ENCODE assay signal across 10 mouse cellular contexts in genomic region chr3:103802861-103803260, GRCm38 (mm10). TPM values are rescaled to one million over a fixed set of nuclear protein-coding genes. Genes with fewer than 3 reads are reported as not detected.
DNase-seq lines count a peak whose midpoint lies in the region; ATAC-seq lines count a peak whose summit lies in the region.
"Had no signal": no experiment of that assay in that cellular context is flagged by ENCODE, and none has a peak within 500 bp of the region (broad histone marks: within the 10 kb centered on the region; RNA-seq: fewer than 3 reads in every experiment).

No protein-coding gene starts in this region.

- peaks cover 37% of the 10 kb centered on the region for H3K36me3 ChIP-seq in kidney, embryonic 14.5 days (ENCODE audit: control insufficient read depth, insufficient read depth, low read length)
- peaks cover 4% of the 10 kb centered on the region; the same call in 1 of the 2 replicates for H3K36me3 ChIP-seq in splenic B cell, adult 2 months (ENCODE audit: control insufficient read depth, insufficient read depth, low read length, poor library complexity, severe bottlenecking)

- H3K4me1 ChIP-seq in kidney, embryonic 14.5 days (ENCODE audit: control insufficient read depth, insufficient read depth, low read length) = peaks cover under 1% of the 10 kb centered on the region; the same call in 1 of the 2 replicates

- no peak overlapping the region for H3K4me3 ChIP-seq in kidney, embryonic 14.5 days (ENCODE audit: low read length)
- H3K4me3 ChIP-seq: forebrain, embryonic 13.5 days; neural tube, embryonic 13.5 days had no signal

- 80% methylated on average over 8 of the region's 8 CpGs for WGBS in kidney, embryonic 14.5 days

- H3K27me3 ChIP-seq in kidney, embryonic 14.5 days (ENCODE audit: control insufficient read depth, insufficient read depth, low read length) = no peaks in the 10 kb centered on the region
- no peaks in the 10 kb centered on the region for H3K27me3 ChIP-seq in splenic B cell, adult 2 months (ENCODE audit: control insufficient read depth, insufficient read depth, low read length, poor library complexity, severe bottlenecking)
- H3K27me3 ChIP-seq: forebrain, embryonic 13.5 days; neural tube, embryonic 13.5 days had no signal

- no peak overlapping the region for H3K4me2 ChIP-seq in kidney, embryonic 14.5 days (replicated peaks; ENCODE audit: low read depth, low read length)
- H3K4me2 ChIP-seq: forebrain, embryonic 13.5 days; neural tube, embryonic 13.5 days had no signal

- no peaks in the 10 kb centered on the region for H3K9me3 ChIP-seq in kidney, embryonic 14.5 days (ENCODE audit: control insufficient read depth, low read length)
- H3K9me3 ChIP-seq: forebrain, embryonic 13.5 days; neural tube, embryonic 13.5 days had no signal

- H3K9ac ChIP-seq in kidney, embryonic 14.5 days (ENCODE audit: low read depth, low read length) = no peak overlapping the region
- H3K9ac ChIP-seq: forebrain, embryonic 13.5 days; neural tube, embryonic 13.5 days had no signal

- peak overlapping the region; percentile 33; the same call in 1 of the 2 replicates for H3K27ac ChIP-seq in kidney, embryonic 14.5 days (ENCODE audit: low read depth, low read length)
- H3K27ac ChIP-seq: forebrain, embryonic 13.5 days had no signal

- peak; percentile 41 to 57 for DNase-seq in heart, adult 18-20 months
- DNase-seq in heart, adult 8-10 months (ENCODE audit: low spot score) = no peak
- DNase-seq in splenic B cell, adult 2 months (ENCODE audit: low read depth, low spot score) = peak; percentile 15
- DNase-seq in urinary bladder, adult 18-20 months (ENCODE audit: low spot score in 2 of 2) = no peak
- no peak for DNase-seq in layer of hippocampus, postnatal 36 days
- DNase-seq in yolk sac, embryonic 10.5 days (ENCODE audit: low spot score) = no peak

- ATAC-seq in activated CD4-positive, CD25-positive, alpha-beta regulatory T cell, adult 4 months = peak; percentile 27
- no peak for ATAC-seq in kidney, embryonic 14.5 days (ENCODE audit: low FRiP score, low TSS enrichment)
- ATAC-seq: forebrain, embryonic 13.5 days had no signal

RNA-seq across cellular contexts. Expression of gene Dclre1b, which starts 6.4 kb away (rescaled TPM):
- 10 to 100 TPM in 1 of 2 experiments, 1 to 10 TPM in 1; 7.7 to 10.8 TPM for total RNA-seq in heart, adult 18-20 months (2021)
- total RNA-seq in heart, adult 8-10 months (2022) = 1 to 10 TPM; 5.3 to 9.6 (median 7.2) TPM
- polyA plus RNA-seq in activated CD4-positive, CD25-positive, alpha-beta regulatory T cell, adult 4 months (2017; shearing (Covaris generic)) = 10 to 100 TPM; 18.4 to 30.4 TPM
- polyA plus RNA-seq in kidney, embryonic 14.5 days (2014; fragmentation: Nextera tagmentation; extraction: Ambion mirVana) = 36.7 and 41.4 TPM in 2 replicates
- 10 to 100 TPM in 1 of 2 experiments, 1 to 10 TPM in 1; 5.9 to 14.0 TPM for total RNA-seq in layer of hippocampus, postnatal 36 days (2021)

RNA-seq across cellular contexts. Expression of gene Ap4b1, which starts 6.5 kb away (rescaled TPM):
- 10 to 100 TPM; 15.2 to 16.1 TPM for total RNA-seq in heart, adult 18-20 months (2021)
- total RNA-seq in heart, adult 8-10 months (2022) = 10 to 100 TPM; 14.0 to 16.6 (median 15.9) TPM
- 10 to 100 TPM; 10.8 to 18.3 TPM for polyA plus RNA-seq in activated CD4-positive, CD25-positive, alpha-beta regulatory T cell, adult 4 months (2017; shearing (Covaris generic))
- 12.1 and 22.2 TPM in 2 replicates for polyA plus RNA-seq in kidney, embryonic 14.5 days (2014; fragmentation: Nextera tagmentation; extraction: Ambion mirVana)
- total RNA-seq in layer of hippocampus, postnatal 36 days (2021) = 10 to 100 TPM; 11.7 to 12.8 TPM

RNA-seq across cellular contexts. Expression of gene Gm43064, which starts 6.5 kb away (rescaled TPM):
- total RNA-seq in heart, adult 18-20 months (2021) = under 1 TPM in 1 of 2 experiments, not detected in 1; 0.28 TPM
- total RNA-seq in heart, adult 8-10 months (2022) = not detected
- under 1 TPM in 1 of 2 experiments, not detected in 1; 0.36 TPM for polyA plus RNA-seq in activated CD4-positive, CD25-positive, alpha-beta regulatory T cell, adult 4 months (2017; shearing (Covaris generic))
- 0.12 TPM in 1 of 2 replicates, not detected in the other for polyA plus RNA-seq in kidney, embryonic 14.5 days (2014; fragmentation: Nextera tagmentation; extraction: Ambion mirVana)
- under 1 TPM; 0.25 to 0.58 TPM for total RNA-seq in layer of hippocampus, postnatal 36 days (2021)
- polyA plus RNA-seq: forebrain, embryonic 13.5 days had no signal

RNA-seq across cellular contexts. Expression of gene Hipk1, which starts 11.5 kb away (rescaled TPM):
- total RNA-seq in heart, adult 18-20 months (2021) = 100 to 1,000 TPM in 1 of 2 experiments, 10 to 100 TPM in 1; 87.7 to 124 TPM
- total RNA-seq in heart, adult 8-10 months (2022) = 100 to 1,000 TPM in 1 of 4 experiments, 10 to 100 TPM in 3; 83.0 to 105 (median 93.9) TPM
- 10 to 100 TPM; 27.5 to 58.6 TPM for polyA plus RNA-seq in activated CD4-positive, CD25-positive, alpha-beta regulatory T cell, adult 4 months (2017; shearing (Covaris generic))
- polyA plus RNA-seq in kidney, embryonic 14.5 days (2014; fragmentation: Nextera tagmentation; extraction: Ambion mirVana) = 16.1 and 19.0 TPM in 2 replicates
- 100 to 1,000 TPM; 122 to 138 TPM for total RNA-seq in layer of hippocampus, postnatal 36 days (2021)

RNA-seq across cellular contexts. Expression of gene Bcl2l15, which starts 29.5 kb away (rescaled TPM):
- total RNA-seq in heart, adult 18-20 months (2021) = not detected
- total RNA-seq in heart, adult 8-10 months (2022) = not detected
- 1 to 10 TPM; 3.1 to 7.9 TPM for polyA plus RNA-seq in activated CD4-positive, CD25-positive, alpha-beta regulatory T cell, adult 4 months (2017; shearing (Covaris generic))
- not detected in 2 replicates for polyA plus RNA-seq in kidney, embryonic 14.5 days (2014; fragmentation: Nextera tagmentation; extraction: Ambion mirVana)
- total RNA-seq in layer of hippocampus, postnatal 36 days (2021) = 1 to 10 TPM; 1.5 to 2.1 TPM

Comparison
In these comparisons a context has a peak if more than half of its experiments do, and no peak if none do; other contexts are left out.
1. DNase-seq: peak in heart, adult 18-20 months (2 of 2) and splenic B cell, adult 2 months (single experiment); none in heart, adult 8-10 months (single experiment), urinary bladder, adult 18-20 months (0 of 2), layer of hippocampus, postnatal 36 days (0 of 2) and yolk sac, embryonic 10.5 days (single experiment).